Mouse (Mus musculus) embryonic facial prominence, embryonic 13.5 days (tissue): ENCODE measurements around the gene Sprr2a3. TPM values are rescaled to one million over a fixed set of nuclear protein-coding genes. Genes with fewer than 3 reads are reported as not detected.

ENCODE experiments used
- polyA plus RNA-seq: library from polyadenylated mRNA; unstranded; fragments of >200 nt; fragmentation: Nextera tagmentation; extraction: Ambion mirVana; gene quantifications from 2 replicates; pipeline ENCODE4 v1.2.1, GENCODE M21; 2015

The Sprr2a3 gene
- polyA plus RNA-seq, 1 experiment from 2014 or later: not detected

Other genes starting within 250 kb of the Sprr2a3 start
- 0.96 and 1.9 TPM in 2 replicates for gene Lor, start 202.3 kb upstream of the Sprr2a3 start, polyA plus RNA-seq
- gene Prr9, start 161.5 kb upstream of the Sprr2a3 start, polyA plus RNA-seq: not detected in 2 replicates
- gene Lelp1, start 142.7 kb upstream of the Sprr2a3 start, polyA plus RNA-seq: not detected in 2 replicates
- gene Sprr2a1, start 69.6 kb upstream of the Sprr2a3 start, polyA plus RNA-seq: 0.26 TPM in 1 of 2 replicates, not detected in the other
- 21.6 TPM in 1 of 2 replicates, not detected in the other for gene Sprr2a2, start 69.5 kb upstream of the Sprr2a3 start, polyA plus RNA-seq
- not detected in 2 replicates for gene Sprr2b, start 31.2 kb downstream of the Sprr2a3 start, polyA plus RNA-seq
- gene Sprr2d, start 53.7 kb downstream of the Sprr2a3 start, polyA plus RNA-seq: not detected in 2 replicates
- gene Sprr2e, start 66.7 kb downstream of the Sprr2a3 start, polyA plus RNA-seq: not detected in 2 replicates
- not detected in 2 replicates for gene Sprr2f, start 79.8 kb downstream of the Sprr2a3 start, polyA plus RNA-seq
- not detected in 2 replicates for gene Sprr2h, start 100.3 kb downstream of the Sprr2a3 start, polyA plus RNA-seq
- not detected in 2 replicates for gene Sprr2i, start 122.6 kb downstream of the Sprr2a3 start, polyA plus RNA-seq
- not detected in 2 replicates for gene Sprr2j-ps, start 132.7 kb downstream of the Sprr2a3 start, polyA plus RNA-seq
- gene Gm9774, start 144.0 kb downstream of the Sprr2a3 start, polyA plus RNA-seq: 10.1 and 18.9 TPM in 2 replicates
- not detected in 2 replicates for gene Sprr2k, start 147.2 kb downstream of the Sprr2a3 start, polyA plus RNA-seq
- 1.0 TPM in 1 of 2 replicates, not detected in the other for gene Sprr1b, start 153.4 kb downstream of the Sprr2a3 start, polyA plus RNA-seq
- gene Sprr3, start 173.3 kb downstream of the Sprr2a3 start, polyA plus RNA-seq: not detected in 2 replicates
- 21.6 and 26.7 TPM in 2 replicates for gene Sprr1a, start 200.5 kb downstream of the Sprr2a3 start, polyA plus RNA-seq
- not detected in 2 replicates for gene Sprr4, start 215.1 kb downstream of the Sprr2a3 start, polyA plus RNA-seq
- gene 2310046K23Rik, start 249.1 kb downstream of the Sprr2a3 start, polyA plus RNA-seq: not detected in 2 replicates